20 mouse cellular contexts compared by ENCODE assay signal in genomic region chr9:45373896-45374295, GRCm38 (mm10). TPM values are rescaled to one million over a fixed set of nuclear protein-coding genes. Genes with fewer than 3 reads are reported as not detected.
"Had no signal": no experiment of that assay in that cellular context is flagged by ENCODE, and none has a peak within 500 bp of the region (broad histone marks: within the 10 kb centered on the region; RNA-seq: fewer than 3 reads in every experiment).

No protein-coding gene starts in this region.

- ATAC-seq: lung, postnatal 0 days had no signal

- H3K9ac ChIP-seq: lung, embryonic 15.5 days; midbrain, embryonic 12.5 days; neural tube, embryonic 12.5 days; stomach, embryonic 15.5 days had no signal

- H3K36me3 ChIP-seq: lung, embryonic 15.5 days; neural tube, embryonic 12.5 days; stomach, embryonic 15.5 days had no signal

- H3K4me2 ChIP-seq: lung, embryonic 15.5 days; midbrain, embryonic 12.5 days; neural tube, embryonic 12.5 days; stomach, embryonic 15.5 days had no signal

- H3K27ac ChIP-seq: lung, embryonic 15.5 days; macrophage; midbrain, embryonic 12.5 days; neural tube, embryonic 12.5 days; stomach, embryonic 15.5 days; stomach, postnatal 0 days had no signal

- H3K9me3 ChIP-seq: lung, embryonic 15.5 days; megakaryocyte, embryonic 14.5 days; midbrain, embryonic 12.5 days; neural tube, embryonic 12.5 days; stomach, embryonic 15.5 days had no signal

- DNase-seq: lung, adult 2 months; lung, postnatal 14 days; lung, postnatal 36 days; midbrain, embryonic 14.5 days; right cerebral cortex, postnatal 14 days; thymus, adult 2 months; thymus, postnatal 25 days; thymus, postnatal 4 days had no signal

- H3K27me3 ChIP-seq: stomach, embryonic 15.5 days had no signal

- H3K4me3 ChIP-seq: lung, embryonic 15.5 days; megakaryocyte, embryonic 14.5 days; midbrain, embryonic 12.5 days; neural tube, embryonic 12.5 days; stomach, embryonic 15.5 days had no signal

RNA-seq across cellular contexts. Expression of gene Fxyd6, which starts 3.9 kb away (rescaled TPM):
- total RNA-seq: megakaryocyte progenitor cell, adult 5-6 weeks; monocyte, adult 5-6 weeks; neutrophil, adult 5-6 weeks had no signal
- polyA plus RNA-seq: macrophage had no signal

RNA-seq across cellular contexts. Expression of gene Fxyd2, which starts 25.6 kb away (rescaled TPM):
- total RNA-seq: monocyte, adult 5-6 weeks; neutrophil, adult 5-6 weeks had no signal

RNA-seq across cellular contexts. Expression of gene Dscaml1, which starts 52.5 kb away (rescaled TPM):
- total RNA-seq: megakaryocyte progenitor cell, adult 5-6 weeks; monocyte, adult 5-6 weeks; neutrophil, adult 5-6 weeks had no signal

RNA-seq across cellular contexts. Expression of gene Tmprss13, which starts 55.0 kb away (rescaled TPM):
- total RNA-seq: megakaryocyte progenitor cell, adult 5-6 weeks; monocyte, adult 5-6 weeks had no signal
- polyA plus RNA-seq: macrophage; midbrain, postnatal 0 days had no signal
